Mouse (Mus musculus) ES-E14 (cell line): ENCODE results near the gene Siglecg.

Source experiments
- HCFC1 ChIP-seq: IDR thresholded peaks from 2 replicates; pipeline ENCODE4 v1.6.1; 2012; ENCODE audit warnings: low read length, inconsistent platforms, borderline replicate concordance; ENCODE audit not compliant: insufficient read depth
- ZC3H11A ChIP-seq: IDR thresholded peaks from 2 replicates; pipeline ENCODE4 v1.6.1; 2012; ENCODE audit warnings: low read depth, mild to moderate bottlenecking, inconsistent platforms, low read length, borderline replicate concordance

DNA sequence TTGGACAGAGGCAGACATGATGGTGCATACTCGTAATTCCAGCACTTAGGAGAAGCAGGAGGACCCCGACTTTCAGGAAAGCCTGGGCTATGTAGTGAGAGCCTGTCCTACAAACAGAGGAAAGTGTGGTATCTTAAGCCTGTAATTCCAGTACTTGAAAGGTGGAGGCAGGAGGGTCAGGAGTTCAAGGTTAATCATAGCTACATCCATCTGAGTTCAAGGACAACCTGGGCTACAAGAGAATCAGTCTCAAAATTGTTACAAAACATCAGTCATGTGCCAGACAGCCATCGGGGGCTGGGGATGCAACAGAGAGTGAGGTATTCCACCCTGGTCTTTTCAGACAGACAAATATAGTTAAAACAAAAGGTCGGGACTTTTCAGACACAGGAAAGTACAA is 24.9 kb downstream of the Siglecg start:
- TF ChIP-seq HCFC1 (no peak), ZC3H11A (no peak)
